Mouse (Mus musculus) liver, postnatal 0 days (tissue): ENCODE measurements at regions not wholly inside any gene's neighbourhood (a gene's known extent, or its start where the extent isn't known, plus 50 kb on each side); places are given as distances from the start of the nearest gene placed in this dataset.
A peak's percentile ranks its signal among the peaks of the same experiment; 100 is the strongest.

Experiments
- ATAC-seq: fragments of 200-750 bp; cut with Nextera tagmentation; 2 replicates; pipeline ENCODE4 v1.8.0; 2017; ENCODE audit warnings: mild to moderate bottlenecking, moderate library complexity
- DNase-seq: peaks from one replicate; pipeline ENCODE4 v3.0.0-alpha.2; 2016
- H3K27ac ChIP-seq: fragments of 300-500 bp; sonication (generic); 2 replicates; pipeline ENCODE4 v1.5.1; 2014; ENCODE audit warnings: antibody characterized with exemption, moderate library complexity, mild to moderate bottlenecking, low read depth
- H3K27me3 ChIP-seq: fragments of 300-500 bp; sonication (generic); 2 replicates; pipeline ENCODE4 v1.6.1; 2014; ENCODE audit warnings: low read length, control low read depth, mixed read lengths; ENCODE audit not compliant: insufficient read depth
- H3K36me3 ChIP-seq: fragments of 300-500 bp; sonication (generic); replicated peaks from 2 replicates; pipeline ENCODE4 v1.6.1; 2014; ENCODE audit warnings: mild to moderate bottlenecking, control low read depth, low read length, moderate library complexity, mixed read lengths; ENCODE audit not compliant: insufficient read depth
- H3K4me1 ChIP-seq: fragments of 300-500 bp; sonication (generic); 2 replicates; pipeline ENCODE4 v1.6.1; 2014; ENCODE audit warnings: antibody characterized with exemption, mild to moderate bottlenecking, control low read depth; ENCODE audit not compliant: insufficient read depth
- H3K4me2 ChIP-seq: fragments of 300-500 bp; sonication (generic); 2 replicates; pipeline ENCODE4 v1.6.1; 2014; ENCODE audit warnings: low read depth, mild to moderate bottlenecking, low read length, moderate library complexity, mixed read lengths
- H3K4me3 ChIP-seq: fragments of 300-500 bp; sonication (generic); 2 replicates; pipeline ENCODE4 v1.5.1; 2014; ENCODE audit warnings: low read depth, low read length
- H3K9ac ChIP-seq: fragments of 300-500 bp; sonication (generic); replicated peaks from 2 replicates; pipeline ENCODE4 v1.6.1; 2014; ENCODE audit warnings: mild to moderate bottlenecking, moderate library complexity
- H3K9me3 ChIP-seq: fragments of 300-500 bp; sonication (generic); 2 replicates; pipeline ENCODE4 v1.6.1; 2016; ENCODE audit warnings: mild to moderate bottlenecking, control low read depth, low read length, mixed read lengths
- CTCF ChIP-seq: sonication (generic); IDR thresholded peaks from 2 replicates; pipeline ENCODE4 v1.5.1; 2016; ENCODE audit warnings: antibody characterized with exemption, low read depth
- EP300 ChIP-seq: IDR thresholded peaks from 2 replicates; pipeline ENCODE4 v1.6.1; 2016; ENCODE audit warnings: antibody characterized with exemption, low read depth, mild to moderate bottlenecking
- WGBS: fragments of 180-500 bp; shearing (Covaris S2); extraction: QIAGEN DNeasy Blood & Tissue Kit; methylation state at CpG from one replicate; pipeline ENCODE4 v1.1.7; 2014; ENCODE audit not compliant: insufficient replicate concordance; 5-methylcytosine and 5-hydroxymethylcytosine counted together

GRCm38 (mm10) chr16:55522283-55522682 lies 224.5 kb upstream of the Zpld1 start:
- no peaks in the 10 kb centered on the region for H3K36me3 ChIP-seq
- no peak for DNase-seq
- H3K27me3 ChIP-seq: no peaks in the 10 kb centered on the region
- H3K4me1 ChIP-seq: no peaks in the 10 kb centered on the region
- no peaks in the 10 kb centered on the region for H3K9me3 ChIP-seq
- H3K4me2 ChIP-seq: no peak overlapping the region
- TF ChIP-seq EP300: no peak
- no peak for TF ChIP-seq CTCF
- H3K27ac ChIP-seq: no peak overlapping the region
- H3K4me3 ChIP-seq: no peak overlapping the region
- no peak overlapping the region for H3K9ac ChIP-seq
- no peak for ATAC-seq
- WGBS: 28% methylated on average over 1 of the region's 1 CpGs

- Histone ChIP-seq H3K4me2 (no peak overlapping the region), H3K27me3 (no peaks in the 10 kb centered on the region), H3K9ac (no peak overlapping the region), H3K4me3 (no peak overlapping the region), H3K27ac (no peak overlapping the region), H3K36me3 (no peaks in the 10 kb centered on the region), H3K9me3 (no peaks in the 10 kb centered on the region), H3K4me1 (no peaks in the 10 kb centered on the region)
- no peak for DNase-seq
- no peak for ATAC-seq
- WGBS: 82% methylated on average over 6 of the region's 6 CpGs
- TF ChIP-seq EP300: no peak
- TF ChIP-seq CTCF: no peak
Measured at GRCm38 (mm10) chr16:55521421-55521971, 223.7 kb upstream of the Zpld1 start.

- no peak overlapping the region for H3K4me2 ChIP-seq
- 73% methylated on average over 6 of the region's 6 CpGs for WGBS
- H3K9me3 ChIP-seq: no peaks in the 10 kb centered on the region
- no peak overlapping the region for H3K4me3 ChIP-seq
- H3K27ac ChIP-seq: no peak overlapping the region
- TF ChIP-seq CTCF: no peak
- no peak for TF ChIP-seq EP300
- H3K9ac ChIP-seq: no peak overlapping the region
- DNase-seq (no peak), ATAC-seq (no peak)
- no peaks in the 10 kb centered on the region for H3K4me1 ChIP-seq
- H3K27me3 ChIP-seq: no peaks in the 10 kb centered on the region
- no peaks in the 10 kb centered on the region for H3K36me3 ChIP-seq
Measured at GRCm38 (mm10) chr16:55520077-55520476, 222.3 kb upstream of the Zpld1 start.

- Histone ChIP-seq H3K9ac (no peak overlapping the region), H3K27me3 (no peaks in the 10 kb centered on the region), H3K9me3 (no peaks in the 10 kb centered on the region), H3K4me3 (no peak overlapping the region), H3K36me3 (no peaks in the 10 kb centered on the region), H3K27ac (no peak overlapping the region), H3K4me1 (no peaks in the 10 kb centered on the region), H3K4me2 (no peak overlapping the region)
- TF ChIP-seq CTCF: peak; percentile 87
- no peak for TF ChIP-seq EP300
- ATAC-seq: peak; percentile 60
- 43% methylated on average over 1 of the region's 1 CpGs for WGBS
- no peak for DNase-seq
Measured at GRCm38 (mm10) chr16:55519646-55520045, 221.9 kb upstream of the Zpld1 start.

GRCm38 (mm10) chr16:55516994-55517393 lies 219.2 kb upstream of the Zpld1 start:
- WGBS: 65% methylated on average over 4 of the region's 4 CpGs
- no peaks in the 10 kb centered on the region for H3K4me1 ChIP-seq

GRCm38 (mm10) chr16:55515228-55515696 lies 217.5 kb upstream of the Zpld1 start:
- H3K9me3 ChIP-seq: no peaks in the 10 kb centered on the region
- ATAC-seq (no peak), DNase-seq (no peak)
- no peaks in the 10 kb centered on the region for H3K4me1 ChIP-seq
- H3K27ac ChIP-seq: no peak overlapping the region
- WGBS: 73% methylated on average over 16 of the region's 16 CpGs
- TF ChIP-seq EP300: no peak
- no peak for TF ChIP-seq CTCF
- no peaks in the 10 kb centered on the region for H3K27me3 ChIP-seq
- no peak overlapping the region for H3K4me2 ChIP-seq
- no peak overlapping the region for H3K4me3 ChIP-seq
- H3K36me3 ChIP-seq: no peaks in the 10 kb centered on the region
- H3K9ac ChIP-seq: no peak overlapping the region

More at GRCm38 (mm10) chr16:55516994-55517393, 219.2 kb upstream of the Zpld1 start:
- DNase-seq (no peak), ATAC-seq (no peak)
- Histone ChIP-seq H3K9ac (no peak overlapping the region), H3K36me3 (no peaks in the 10 kb centered on the region), H3K4me2 (no peak overlapping the region), H3K9me3 (no peaks in the 10 kb centered on the region), H3K27ac (no peak overlapping the region), H3K27me3 (no peaks in the 10 kb centered on the region), H3K4me3 (no peak overlapping the region)
- TF ChIP-seq CTCF (no peak), EP300 (no peak)
